In the genomic region with DNA sequence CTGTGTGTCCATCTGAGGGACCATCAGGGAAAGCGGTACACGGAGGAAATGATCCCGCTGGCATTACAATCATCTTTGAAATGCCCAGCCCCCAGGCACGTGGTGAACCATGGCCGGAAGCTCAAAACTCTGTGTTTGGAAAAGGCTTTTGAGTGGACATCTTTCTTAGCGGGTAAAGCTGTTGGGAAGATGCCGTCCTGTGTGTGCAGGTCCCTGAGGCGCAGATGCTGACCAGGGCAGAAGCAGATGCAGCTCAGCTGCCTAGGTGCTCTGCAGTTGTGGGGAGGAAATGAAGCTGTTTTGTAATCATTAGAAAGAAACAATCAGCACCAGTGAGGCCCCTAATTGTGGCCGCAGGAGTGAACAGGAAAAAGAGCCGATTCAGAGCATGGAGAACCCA, we compare ENCODE assay signal across 19 mouse cellular contexts. TPM values are rescaled to one million over a fixed set of nuclear protein-coding genes. Genes with fewer than 3 reads are reported as not detected.
A peak's percentile ranks its signal among the peaks of the same experiment; 100 is the strongest.
DNase-seq lines count a peak whose midpoint lies in the region; ATAC-seq and TF ChIP-seq lines count a peak whose summit lies in the region.
"Had no signal": no experiment of that assay in that cellular context is flagged by ENCODE, and none has a peak within 500 bp of the region (broad histone marks: within the 10 kb centered on the region; RNA-seq: fewer than 3 reads in every experiment).

No protein-coding gene starts in this region.

- H3K79me2 ChIP-seq in heart, adult 2 months (replicated peaks; ENCODE audit: control insufficient read depth, insufficient read depth, low read length) = no peaks in the 10 kb centered on the region

- TF ChIP-seq POLR2A in heart, adult 2 months (IDR thresholded peaks at IDR 0.05; ENCODE audit: insufficient read depth, low read depth, low read length) = no peak

- DNase-seq in heart, adult 2 months = no peak
- DNase-seq in heart, postnatal 4 days = no peak
- no peak for DNase-seq in kidney, postnatal 25 days
- peak; percentile 45 for DNase-seq in lung, postnatal 10 days
- DNase-seq in lung, postnatal 4 days = no peak
- DNase-seq in limb, embryonic 10.5 days (ENCODE audit: low spot score) = no peak
- DNase-seq in midbrain, postnatal 0 days (ENCODE audit: low spot score) = no peak
- DNase-seq: B cell, adult 2 months; cerebellum, adult 18-20 months; gastrocnemius, postnatal 25 days; lung, postnatal 14 days; retina, postnatal 1 day had no signal

- H3K4me3 ChIP-seq in heart, adult 2 months = no peak overlapping the region
- H3K4me3 ChIP-seq in kidney, embryonic 14.5 days (ENCODE audit: low read length) = no peak overlapping the region
- no peak overlapping the region for H3K4me3 ChIP-seq in limb, embryonic 10.5 days
- H3K4me3 ChIP-seq in midbrain, postnatal 0 days (ENCODE audit: low read depth, low read length) = no peak overlapping the region
- H3K4me3 ChIP-seq: embryonic facial prominence, embryonic 13.5 days; forebrain, embryonic 10.5 days; hindbrain, embryonic 13.5 days; intestine, embryonic 15.5 days; limb, embryonic 15.5 days; midbrain, embryonic 10.5 days had no signal

- no peak overlapping the region for H3K9ac ChIP-seq in heart, adult 2 months (ENCODE audit: low read depth, low read length)
- no peak overlapping the region for H3K9ac ChIP-seq in kidney, embryonic 14.5 days (ENCODE audit: low read depth, low read length)
- H3K9ac ChIP-seq in midbrain, postnatal 0 days (replicated peaks; ENCODE audit: low read length, poor library complexity, severe bottlenecking) = no peak overlapping the region
- H3K9ac ChIP-seq: embryonic facial prominence, embryonic 13.5 days; hindbrain, embryonic 13.5 days; intestine, embryonic 15.5 days; limb, embryonic 15.5 days had no signal

- intact Hi-C loops in heart, adult 2 months (cut with DNase I) = no loop called here

- peaks cover 4% of the 10 kb centered on the region for H3K4me1 ChIP-seq in heart, adult 2 months (ENCODE audit: control insufficient read depth, insufficient read depth, low read length)
- peaks cover 23% of the 10 kb centered on the region for H3K4me1 ChIP-seq in kidney, embryonic 14.5 days (ENCODE audit: control insufficient read depth, insufficient read depth, low read length)
- peaks cover 34% of the 10 kb centered on the region for H3K4me1 ChIP-seq in limb, embryonic 10.5 days
- no peaks in the 10 kb centered on the region for H3K4me1 ChIP-seq in midbrain, postnatal 0 days (ENCODE audit: insufficient read depth, low read length)

- no peak for ATAC-seq in kidney, embryonic 14.5 days (ENCODE audit: low FRiP score, low TSS enrichment)
- ATAC-seq in midbrain, postnatal 0 days (ENCODE audit: low FRiP score) = no peak
- ATAC-seq: intestine, embryonic 15.5 days had no signal

- no peak for TF ChIP-seq EP300 in heart, adult 2 months (IDR thresholded peaks at IDR 0.05; ENCODE audit: insufficient read depth, low read depth, low read length)

- 26% methylated on average over 10 of the region's 10 CpGs for WGBS in heart, adult 2 months
- 59% methylated on average over 10 of the region's 10 CpGs for WGBS in kidney, embryonic 14.5 days
- WGBS in limb, embryonic 10.5 days = 74% methylated on average over 10 of the region's 10 CpGs
- 77% methylated on average over 10 of the region's 10 CpGs for WGBS in midbrain, postnatal 0 days

- H3K27ac ChIP-seq in heart, adult 2 months = peak overlapping the region; percentile 45
- peak overlapping the region; percentile 38; the same call in 1 of the 2 replicates for H3K27ac ChIP-seq in kidney, embryonic 14.5 days (ENCODE audit: low read depth, low read length)
- H3K27ac ChIP-seq in limb, embryonic 10.5 days = 0 out of 2 replicates have a peak overlapping the region, but pooled peaks have one; percentile 2
- H3K27ac ChIP-seq in midbrain, postnatal 0 days (ENCODE audit: low read depth, low read length) = no peak overlapping the region
- H3K27ac ChIP-seq: embryonic facial prominence, embryonic 13.5 days; forebrain, embryonic 10.5 days; hindbrain, embryonic 13.5 days; intestine, embryonic 15.5 days; limb, embryonic 15.5 days; midbrain, embryonic 10.5 days had no signal

- H3K9me3 ChIP-seq in kidney, embryonic 14.5 days (ENCODE audit: control insufficient read depth, low read length) = no peaks in the 10 kb centered on the region
- H3K9me3 ChIP-seq in limb, embryonic 10.5 days (replicated peaks) = no peaks in the 10 kb centered on the region
- H3K9me3 ChIP-seq in midbrain, postnatal 0 days (ENCODE audit: low read length) = no peaks in the 10 kb centered on the region
- H3K9me3 ChIP-seq: embryonic facial prominence, embryonic 13.5 days; forebrain, embryonic 10.5 days; hindbrain, embryonic 13.5 days; intestine, embryonic 15.5 days; limb, embryonic 15.5 days; midbrain, embryonic 10.5 days had no signal

- H3K36me3 ChIP-seq in heart, adult 2 months (ENCODE audit: control insufficient read depth, insufficient read depth, low read length) = no peaks in the 10 kb centered on the region
- H3K36me3 ChIP-seq in kidney, embryonic 14.5 days (ENCODE audit: control insufficient read depth, insufficient read depth, low read length) = no peaks in the 10 kb centered on the region
- no peaks in the 10 kb centered on the region for H3K36me3 ChIP-seq in limb, embryonic 10.5 days
- no peaks in the 10 kb centered on the region for H3K36me3 ChIP-seq in midbrain, postnatal 0 days (ENCODE audit: insufficient read depth, low read length)
- H3K36me3 ChIP-seq: embryonic facial prominence, embryonic 13.5 days; forebrain, embryonic 10.5 days; hindbrain, embryonic 13.5 days; intestine, embryonic 15.5 days; limb, embryonic 15.5 days; midbrain, embryonic 10.5 days had no signal

- TF ChIP-seq CTCF in heart, adult 2 months (IDR thresholded peaks at IDR 0.05) = no peak
- TF ChIP-seq CTCF in midbrain, postnatal 0 days (IDR thresholded peaks at IDR 0.05) = no peak

- H3K4me2 ChIP-seq in kidney, embryonic 14.5 days (replicated peaks; ENCODE audit: low read depth, low read length) = no peak overlapping the region
- H3K4me2 ChIP-seq in midbrain, postnatal 0 days (ENCODE audit: low read depth, low read length, poor library complexity, severe bottlenecking) = no peak overlapping the region
- H3K4me2 ChIP-seq: embryonic facial prominence, embryonic 13.5 days; hindbrain, embryonic 13.5 days; intestine, embryonic 15.5 days; limb, embryonic 15.5 days had no signal

- H3K27me3 ChIP-seq in heart, adult 2 months (ENCODE audit: control insufficient read depth, insufficient read depth, low read length) = no peaks in the 10 kb centered on the region
- no peaks in the 10 kb centered on the region for H3K27me3 ChIP-seq in kidney, embryonic 14.5 days (ENCODE audit: control insufficient read depth, insufficient read depth, low read length)
- H3K27me3 ChIP-seq in limb, embryonic 10.5 days (ENCODE audit: low read depth, poor library complexity, severe bottlenecking) = no peaks in the 10 kb centered on the region
- H3K27me3 ChIP-seq in midbrain, postnatal 0 days (ENCODE audit: insufficient read depth, low read length) = no peaks in the 10 kb centered on the region
- H3K27me3 ChIP-seq: embryonic facial prominence, embryonic 13.5 days; hindbrain, embryonic 13.5 days; intestine, embryonic 15.5 days; limb, embryonic 15.5 days had no signal

RNA-seq across cellular contexts. Expression of gene Dad1, which starts 39.0 kb away (rescaled TPM):
- 100 to 1,000 TPM in 1 of 2 experiments, 10 to 100 TPM in 1; 99.0 to 115 TPM for total RNA-seq in heart, adult 2 months (2021)
- 393 and 411 TPM in 2 replicates for polyA plus RNA-seq in heart, adult 2 months (2012; rRNA removed)
- total RNA-seq in heart, postnatal 4 days (2021) = 100 to 1,000 TPM; 132 to 145 TPM
- polyA plus RNA-seq in kidney, embryonic 14.5 days (2014; fragmentation: Nextera tagmentation; extraction: Ambion mirVana) = 431 and 487 TPM in 2 replicates
- 234 and 239 TPM in 2 replicates for polyA plus RNA-seq in limb, embryonic 10.5 days (2016; fragmentation: Nextera tagmentation; extraction: Ambion mirVana)
- total RNA-seq in midbrain, postnatal 0 days (2014; rRNA removed) = 240 and 263 TPM in 2 replicates
- 374 and 394 TPM in 2 replicates for polyA plus RNA-seq in midbrain, postnatal 0 days (2015; fragmentation: Nextera tagmentation; extraction: Ambion mirVana)

RNA-seq across cellular contexts. Expression of gene Abhd4, which starts 39.1 kb away (rescaled TPM):
- 10 to 100 TPM; 39.2 to 41.8 TPM for total RNA-seq in heart, adult 2 months (2021)
- 50.2 and 56.8 TPM in 2 replicates for polyA plus RNA-seq in heart, adult 2 months (2012; rRNA removed)
- 10 to 100 TPM; 65.0 to 65.1 TPM for total RNA-seq in heart, postnatal 4 days (2021)
- 50.3 and 62.5 TPM in 2 replicates for polyA plus RNA-seq in kidney, embryonic 14.5 days (2014; fragmentation: Nextera tagmentation; extraction: Ambion mirVana)
- 32.2 and 37.7 TPM in 2 replicates for polyA plus RNA-seq in limb, embryonic 10.5 days (2016; fragmentation: Nextera tagmentation; extraction: Ambion mirVana)
- total RNA-seq in midbrain, postnatal 0 days (2014; rRNA removed) = 75.7 and 87.8 TPM in 2 replicates
- 56.4 and 67.6 TPM in 2 replicates for polyA plus RNA-seq in midbrain, postnatal 0 days (2015; fragmentation: Nextera tagmentation; extraction: Ambion mirVana)
